Mouse (Mus musculus) lung, postnatal 4 days (tissue): ENCODE measurements around the gene Mnat1.

Source experiments
- DNase-seq, 2 experiments: peaks; one replicate each; pipeline ENCODE4 v3.0.0; 2021

The Mnat1 gene

GRCm38 (mm10) chr12:73241960-73242359 is 118.4 kb downstream of the Mnat1 start:
- DNase-seq: peak; percentile 10 to 59

- DNase-seq: no peak
These were observed 122.2 kb downstream of the Mnat1 start for GRCm38 (mm10) chr12:73245687-73246086.

DNA sequence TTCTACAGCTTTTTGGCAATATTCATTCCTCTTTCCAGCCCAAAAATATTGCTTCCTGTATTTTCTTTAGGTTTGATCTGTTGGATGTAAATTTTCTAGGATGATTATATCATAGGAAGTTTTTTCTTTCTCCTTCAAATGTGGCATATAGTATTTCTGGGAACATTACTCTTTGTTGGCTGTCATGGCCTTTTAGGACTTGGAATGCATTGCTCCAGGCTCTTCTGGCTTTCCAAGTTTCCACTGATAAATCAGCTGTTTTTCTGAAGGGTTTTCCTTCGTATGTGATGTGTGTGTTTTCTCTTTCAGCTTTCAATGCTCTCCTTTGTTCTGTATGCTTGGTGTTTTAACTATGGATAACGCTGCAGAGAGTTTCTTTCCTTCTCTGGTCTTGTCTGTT is 131.5 kb downstream of the Mnat1 start:
- no peak for DNase-seq

DNA sequence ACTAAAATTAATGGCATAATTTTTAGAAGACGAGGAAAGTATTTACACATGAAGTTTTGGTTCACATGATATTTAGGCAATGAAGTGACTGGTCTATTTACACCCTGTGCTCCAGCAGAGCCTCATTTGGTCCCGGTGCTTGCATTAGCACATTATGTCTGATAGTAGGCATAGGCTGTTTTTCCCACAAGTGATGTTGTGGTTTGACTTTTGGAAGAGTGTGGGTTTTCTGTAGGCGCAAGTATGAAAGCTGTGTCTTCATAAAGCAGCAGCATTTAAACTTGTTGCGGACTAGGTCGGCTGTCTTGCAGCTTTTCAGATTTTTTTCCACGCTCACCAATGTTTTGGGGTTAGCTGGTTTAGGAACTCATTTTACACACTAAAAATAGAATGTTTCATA is 135.8 kb downstream of the Mnat1 start:
- no peak for DNase-seq

DNA sequence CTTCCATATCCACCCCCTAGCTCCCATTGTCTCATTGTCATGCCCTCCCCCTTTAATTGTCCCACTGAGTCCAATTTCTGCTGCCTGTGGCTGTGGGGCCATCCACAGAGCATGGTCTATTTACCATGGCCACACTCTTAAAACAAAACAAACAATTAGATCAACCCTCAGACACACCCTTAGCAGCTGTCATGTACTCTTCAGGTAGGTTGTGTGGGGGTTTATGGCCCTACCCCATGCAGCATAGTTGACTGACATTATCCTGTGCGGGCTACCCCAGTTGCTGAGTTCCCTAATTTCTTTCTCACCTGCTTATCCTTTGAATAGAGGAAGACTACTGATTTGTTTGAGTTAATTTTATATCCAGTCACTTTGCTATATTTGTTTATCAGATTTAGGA is 136.8 kb downstream of the Mnat1 start:
- DNase-seq: no peak

GRCm38 (mm10) chr12:73265381-73265978 is 142.0 kb downstream of the Mnat1 start:
- no peak for DNase-seq

- no peak for DNase-seq
These were observed 143.1 kb downstream of the Mnat1 start for GRCm38 (mm10) chr12:73266597-73266996.

DNA sequence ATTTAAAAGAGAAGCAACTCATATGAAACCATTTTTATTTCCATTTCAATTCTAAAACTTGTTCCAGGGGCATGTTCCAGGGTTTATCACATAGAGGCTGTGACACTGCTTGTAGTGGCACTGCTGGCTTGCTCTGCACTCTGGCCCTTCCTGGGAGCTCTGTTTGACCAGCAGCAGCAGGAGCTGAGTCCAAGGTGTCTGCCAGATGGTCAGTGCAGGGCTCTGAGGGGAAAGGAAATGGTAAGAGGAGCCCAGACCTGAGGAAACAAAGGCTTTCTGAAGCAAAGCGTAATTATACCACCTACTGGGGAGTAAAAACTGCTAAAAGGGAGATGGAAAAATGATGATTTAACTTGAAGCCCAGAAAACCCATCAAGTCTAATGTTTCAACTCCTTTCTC is 145.0 kb downstream of the Mnat1 start:
- no peak for DNase-seq

- no peak for DNase-seq
These were observed 146.0 kb downstream of the Mnat1 start for GRCm38 (mm10) chr12:73269531-73269930.

GRCm38 (mm10) chr12:73269933-73270332 is 146.4 kb downstream of the Mnat1 start:
- DNase-seq: no peak

- no peak for DNase-seq
These were observed 151.4 kb downstream of the Mnat1 start for GRCm38 (mm10) chr12:73274921-73275320.

GRCm38 (mm10) chr12:73286287-73287092 is 163.0 kb downstream of the Mnat1 start, which contains the start of the genes Trmt5 and Slc38a6:
Gene Trmt5 (minus strand): TSS chr12:73286710.
Gene Slc38a6 (plus strand): TSS chr12:73286779.
- DNase-seq: peak; percentile 93 to 95

DNA sequence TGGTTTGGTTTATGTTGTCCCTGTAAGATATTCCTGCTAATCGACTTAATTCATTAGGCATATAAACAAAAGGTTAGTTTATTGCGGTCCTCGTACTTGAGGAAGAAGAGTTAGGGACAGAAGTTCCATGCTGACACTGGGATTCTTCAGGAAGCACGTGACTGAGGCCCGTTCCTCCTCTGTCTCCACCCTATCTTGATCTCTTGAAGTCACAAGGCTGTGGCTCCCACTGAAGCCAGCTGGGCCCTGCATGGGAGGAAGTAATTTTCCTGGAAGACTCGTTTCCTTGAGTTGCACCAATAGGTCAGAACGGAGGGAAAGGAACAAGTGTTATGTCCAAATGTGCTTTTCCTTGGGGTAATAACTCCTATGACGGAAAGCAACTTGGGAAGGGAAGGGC is 164.1 kb downstream of the Mnat1 start:
- DNase-seq: peak; percentile 23 to 43

- DNase-seq: no peak
These were observed 165.1 kb downstream of the Mnat1 start for GRCm38 (mm10) chr12:73288626-73289025.

DNA sequence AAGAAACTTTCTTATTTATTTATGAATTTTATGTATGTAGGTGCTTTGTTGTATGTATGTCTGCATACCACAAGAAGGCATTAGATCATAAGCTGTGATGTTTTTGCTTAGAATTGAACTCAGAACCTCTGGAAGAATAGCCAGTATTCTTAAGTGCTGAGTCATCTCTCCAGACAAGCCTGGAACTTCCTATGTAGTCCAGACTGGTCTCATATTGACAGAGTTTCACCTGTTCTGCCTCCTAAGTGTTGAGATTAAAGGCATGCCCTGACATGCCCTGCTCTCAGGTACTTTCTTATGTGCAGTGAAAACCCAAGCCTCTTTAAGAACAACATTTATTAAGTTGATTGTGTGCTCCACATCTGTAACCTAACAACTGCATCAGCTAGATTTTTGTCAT is 171.4 kb downstream of the Mnat1 start:
- DNase-seq: no peak

DNA sequence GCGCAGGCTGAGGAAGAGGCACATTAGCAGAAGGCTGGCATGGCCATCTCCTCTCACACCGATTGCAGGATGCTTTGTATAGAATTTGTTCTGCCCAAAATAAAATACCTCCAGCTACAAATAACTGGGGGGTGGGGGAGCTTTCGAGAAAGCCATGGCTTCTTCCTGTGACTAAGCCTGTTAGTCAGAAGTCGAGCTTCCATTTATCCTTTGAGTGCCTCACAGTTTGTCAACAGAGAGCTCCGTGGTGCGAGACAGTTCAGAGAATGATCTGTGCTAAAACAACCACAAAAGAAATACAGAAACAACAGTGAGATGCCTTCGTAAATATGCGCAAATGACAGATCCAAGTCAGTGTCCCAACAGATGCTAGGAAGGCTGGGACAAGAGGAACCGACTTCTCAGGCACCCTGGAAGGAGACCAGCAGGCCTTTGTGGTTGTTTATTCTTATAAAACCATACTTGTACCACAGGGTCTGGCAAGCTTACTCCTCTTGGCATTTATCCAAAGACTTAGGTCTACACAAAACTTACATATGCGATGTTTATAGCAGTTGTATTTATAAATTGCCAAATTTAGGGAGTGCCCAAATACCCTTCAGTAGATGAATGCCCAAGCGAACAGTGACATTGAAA is 172.1 kb downstream of the Mnat1 start:
- peak; percentile 15 to 33 for DNase-seq

DNA sequence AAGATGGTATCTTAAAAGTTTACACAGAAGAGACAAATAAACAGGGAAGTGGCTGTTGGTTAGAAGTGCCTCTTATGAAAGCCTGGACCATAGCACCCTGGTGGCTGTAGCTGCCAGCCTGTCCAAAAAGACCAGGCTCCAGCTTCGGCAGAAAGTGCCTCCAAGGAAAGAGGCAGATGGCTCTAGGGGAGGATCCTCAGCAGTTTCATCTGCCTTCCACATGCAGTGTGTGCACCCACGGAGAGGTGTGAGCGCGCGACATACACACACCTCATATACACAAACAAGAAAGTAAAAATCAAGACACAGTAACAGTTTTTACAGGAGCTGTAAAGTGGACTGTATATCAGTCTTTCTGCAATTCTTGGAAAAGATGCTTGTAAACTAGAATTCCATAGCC is 175.1 kb downstream of the Mnat1 start:
- no peak for DNase-seq

- no peak for DNase-seq
These were observed 177.0 kb downstream of the Mnat1 start for GRCm38 (mm10) chr12:73300531-73300930.

DNA sequence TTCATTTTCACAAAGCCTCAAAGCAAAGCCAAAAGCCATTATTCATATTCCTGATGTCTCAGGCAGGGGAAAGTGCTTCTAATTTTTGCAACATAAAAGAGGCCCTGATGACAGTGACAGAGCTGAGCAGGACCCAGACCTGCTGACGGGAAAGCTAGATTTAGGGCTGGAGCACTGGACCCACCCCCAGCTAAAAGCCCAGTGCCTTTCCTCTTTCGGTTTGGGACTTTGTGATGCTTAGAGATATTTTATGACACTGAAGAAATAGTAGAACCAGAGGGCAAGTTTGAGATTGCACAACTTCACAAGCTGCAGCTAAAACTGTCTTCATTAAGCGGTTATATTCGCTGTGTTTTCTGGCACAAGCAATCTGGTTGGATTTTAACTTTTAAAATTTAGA is 181.1 kb downstream of the Mnat1 start:
- DNase-seq: no peak

DNA sequence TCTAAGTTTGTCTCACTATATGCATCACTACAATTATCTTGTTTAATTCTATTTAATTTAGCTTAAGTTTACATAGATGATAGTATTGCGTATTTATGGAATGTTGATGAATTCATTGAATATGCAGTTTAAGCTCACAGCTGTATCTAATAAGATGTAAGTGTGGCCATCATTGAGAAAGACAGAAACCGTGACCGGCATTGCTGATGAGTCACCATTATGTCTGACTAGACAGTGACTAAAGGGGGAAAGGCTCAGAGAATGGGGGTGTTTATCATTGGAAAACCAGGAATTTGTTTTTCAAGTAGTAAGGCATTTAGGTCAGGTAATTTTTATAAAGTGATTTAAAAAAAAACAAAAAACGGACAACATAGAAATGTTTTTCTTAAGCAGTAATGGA is 184.2 kb downstream of the Mnat1 start:
- DNase-seq: no peak

DNA sequence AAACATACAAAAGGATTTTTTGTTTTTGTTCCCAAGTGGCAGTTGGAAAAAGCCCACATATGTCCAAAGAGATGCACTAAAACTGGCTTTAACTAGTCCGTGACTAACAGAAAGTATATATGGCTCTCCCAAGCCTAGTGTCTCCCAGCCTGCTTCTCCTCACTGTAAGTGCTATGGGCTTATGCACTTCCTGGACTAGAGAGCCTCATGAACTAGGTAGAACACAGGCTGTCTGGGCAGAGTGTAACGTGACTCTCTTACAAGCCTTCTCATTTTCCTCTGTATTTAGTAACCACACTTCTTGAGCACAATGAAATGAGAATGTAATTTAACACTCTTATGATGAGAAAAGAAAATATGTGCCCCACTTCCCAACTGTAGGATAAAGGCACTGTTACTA is 185.2 kb downstream of the Mnat1 start:
- no peak for DNase-seq

- no peak for DNase-seq
These were observed 194.5 kb downstream of the Mnat1 start for GRCm38 (mm10) chr12:73317706-73318686.
